Mouse (Mus musculus): ENCODE data around the gene Tmem95. TPM values are rescaled to one million over a fixed set of nuclear protein-coding genes. Genes with fewer than 3 reads are reported as not detected.
"Not testable (repeated sequence)": the region's sequence is repeated elsewhere in the genome, so short reads cannot be mapped to it uniquely, and the experiment has no call there.

Tmem95 gene
- polyA plus RNA-seq, 1 experiment = not detected

GRCm38 (mm10) chr11:69878399-69878798 lies 581 bp upstream of the Tmem95 start:
- Histone ChIP-seq H3K4me1 (ENCODE audit: control insufficient read depth, insufficient read depth, low read length) (peaks cover 22% of the 10 kb centered on the region), H3K27ac (ENCODE audit: insufficient read depth, low read depth, low read length) (no peak overlapping the region)
- TF ChIP-seq POLR2A (IDR thresholded peaks at IDR 0.05; ENCODE audit: insufficient read depth, low read depth, low read length) (no peak), CTCF (IDR thresholded peaks at IDR 0.05; ENCODE audit: insufficient read depth, low read depth, low read length) (no peak)

GRCm38 (mm10) chr11:69876867-69877266 lies 951 bp downstream of the Tmem95 start:
- WGBS = 1% methylated on average over 12 of the region's 12 CpGs
- no peak overlapping the region for H3K4me3 ChIP-seq (ENCODE audit: insufficient read depth, low read depth, low read length)
- H3K27ac ChIP-seq (ENCODE audit: insufficient read depth, low read depth, low read length) = no peak overlapping the region

More at GRCm38 (mm10) chr11:69878399-69878798, 581 bp upstream of the Tmem95 start:
- WGBS = 65% methylated on average over 3 of the region's 3 CpGs
- no peak overlapping the region for H3K4me3 ChIP-seq (ENCODE audit: insufficient read depth, low read depth, low read length)

GRCm38 (mm10) chr11:69876186-69876585 lies 1.6 kb downstream of the Tmem95 start:
- Histone ChIP-seq H3K27ac (ENCODE audit: insufficient read depth, low read depth, low read length) (no peak overlapping the region), H3K4me3 (ENCODE audit: insufficient read depth, low read depth, low read length) (no peak overlapping the region), H3K4me1 (ENCODE audit: control insufficient read depth, insufficient read depth, low read length) (peaks cover 18% of the 10 kb centered on the region)
- WGBS = 58% methylated on average over 7 of the region's 7 CpGs
- no peak for TF ChIP-seq POLR2A (IDR thresholded peaks at IDR 0.05; ENCODE audit: insufficient read depth, low read depth, low read length)
- TF ChIP-seq CTCF (IDR thresholded peaks at IDR 0.05; ENCODE audit: insufficient read depth, low read depth, low read length) = no peak

More at GRCm38 (mm10) chr11:69876867-69877266, 951 bp downstream of the Tmem95 start:
- peaks cover 22% of the 10 kb centered on the region for H3K4me1 ChIP-seq (ENCODE audit: control insufficient read depth, insufficient read depth, low read length)
- TF ChIP-seq CTCF (IDR thresholded peaks at IDR 0.05; ENCODE audit: insufficient read depth, low read depth, low read length) (peak; percentile 76), POLR2A (IDR thresholded peaks at IDR 0.05; ENCODE audit: insufficient read depth, low read depth, low read length) (no peak)

DNA sequence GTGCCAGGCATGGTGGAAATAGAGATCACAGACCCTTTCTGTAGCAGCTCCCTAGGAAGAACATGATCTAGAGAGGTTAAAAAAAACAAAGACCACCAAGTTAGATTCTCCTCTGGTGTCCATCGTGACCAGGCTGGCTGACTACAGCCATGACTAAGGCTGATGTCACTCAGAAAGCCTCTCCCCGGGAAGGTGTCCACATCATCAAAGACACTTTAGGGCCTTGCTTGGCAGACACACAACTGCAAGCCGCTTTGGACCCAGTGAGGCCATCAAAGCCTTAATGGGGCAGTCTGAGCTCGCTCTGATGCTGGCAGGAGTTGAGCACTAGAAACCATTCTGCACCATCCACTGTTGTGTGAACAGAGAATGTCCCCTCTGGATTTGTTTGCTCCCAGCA lies 5.4 kb downstream of the Tmem95 start:
- H3K27ac ChIP-seq (ENCODE audit: insufficient read depth, low read depth, low read length) = no peak overlapping the region
- H3K4me1 ChIP-seq (ENCODE audit: control insufficient read depth, insufficient read depth, low read length) = peaks cover 5% of the 10 kb centered on the region; the same call in 1 of the 2 replicates
- TF ChIP-seq CTCF (IDR thresholded peaks at IDR 0.05; ENCODE audit: insufficient read depth, low read depth, low read length) (no peak), POLR2A (IDR thresholded peaks at IDR 0.05; ENCODE audit: insufficient read depth, low read depth, low read length) (no peak)
- H3K4me3 ChIP-seq (ENCODE audit: insufficient read depth, low read depth, low read length) = no peak overlapping the region
- 66% methylated on average over 4 of the region's 4 CpGs for WGBS

DNA sequence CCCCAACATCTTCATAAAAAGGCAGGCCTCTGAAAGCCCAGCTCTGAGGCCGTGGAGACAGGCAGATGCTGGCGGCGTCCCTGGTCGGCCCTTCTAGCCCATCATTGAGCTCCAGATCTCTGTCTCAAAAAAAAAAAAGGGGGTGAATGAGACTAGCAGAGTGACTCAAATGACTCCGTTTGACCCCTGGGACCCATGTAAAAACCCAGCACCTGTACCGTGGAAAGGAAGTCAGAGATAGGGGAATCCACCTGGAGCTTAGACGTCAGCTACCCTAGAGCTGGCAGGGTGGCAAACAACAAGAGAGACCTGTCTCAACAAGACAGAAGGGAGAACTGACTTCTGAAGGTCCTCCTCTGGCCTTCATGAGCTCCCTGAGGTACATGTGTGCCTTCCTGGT lies 6.0 kb downstream of the Tmem95 start:
- Histone ChIP-seq H3K4me1 (ENCODE audit: control insufficient read depth, insufficient read depth, low read length) (peaks cover 2% of the 10 kb centered on the region; the same call in 1 of the 2 replicates), H3K4me3 (ENCODE audit: insufficient read depth, low read depth, low read length) (no peak overlapping the region), H3K27ac (ENCODE audit: insufficient read depth, low read depth, low read length) (no peak overlapping the region)
- 91% methylated on average over 7 of the region's 7 CpGs for WGBS
- TF ChIP-seq CTCF (IDR thresholded peaks at IDR 0.05; ENCODE audit: insufficient read depth, low read depth, low read length) = no peak
- no peak for TF ChIP-seq POLR2A (IDR thresholded peaks at IDR 0.05; ENCODE audit: insufficient read depth, low read depth, low read length)

GRCm38 (mm10) chr11:69870289-69871069 lies 7.3 kb downstream of the Tmem95 start:
- no peak for TF ChIP-seq POLR2A (IDR thresholded peaks at IDR 0.05; ENCODE audit: insufficient read depth, low read depth, low read length)
- no peak for TF ChIP-seq CTCF (IDR thresholded peaks at IDR 0.05; ENCODE audit: insufficient read depth, low read depth, low read length)
- Histone ChIP-seq H3K4me3 (ENCODE audit: insufficient read depth, low read depth, low read length) (no peak overlapping the region), H3K4me1 (ENCODE audit: control insufficient read depth, insufficient read depth, low read length) (no peaks in the 10 kb centered on the region), H3K27ac (ENCODE audit: insufficient read depth, low read depth, low read length) (no peak overlapping the region)
- 95% methylated on average over 2 of the region's 2 CpGs for WGBS

DNA sequence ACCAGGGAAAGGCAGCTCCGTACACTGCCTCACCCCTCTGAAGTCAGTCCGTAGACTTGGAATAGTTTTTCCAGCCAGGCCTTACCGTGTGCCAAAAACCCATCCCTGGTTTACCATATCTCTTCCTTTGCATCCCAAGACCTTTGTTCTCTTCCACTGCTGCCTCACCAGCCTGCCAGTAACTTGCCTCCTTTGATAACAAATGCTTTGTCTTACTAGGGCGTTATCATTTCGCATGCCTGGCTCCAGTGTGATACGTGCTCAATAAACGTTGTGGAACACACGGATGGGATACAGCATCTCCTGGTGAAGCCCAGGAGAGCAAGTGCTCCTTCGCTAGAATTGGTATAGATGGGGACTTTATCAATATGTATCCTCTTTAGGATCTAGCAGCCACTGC lies 10.5 kb downstream of the Tmem95 start:
- H3K4me1 ChIP-seq (ENCODE audit: control insufficient read depth, insufficient read depth, low read length) = no peaks in the 10 kb centered on the region
- no peak for TF ChIP-seq POLR2A (IDR thresholded peaks at IDR 0.05; ENCODE audit: insufficient read depth, low read depth, low read length)
- TF ChIP-seq CTCF (IDR thresholded peaks at IDR 0.05; ENCODE audit: insufficient read depth, low read depth, low read length) = no peak
- WGBS = 72% methylated on average over 9 of the region's 9 CpGs
- no peak overlapping the region for H3K4me3 ChIP-seq (ENCODE audit: insufficient read depth, low read depth, low read length)
- no peak overlapping the region for H3K27ac ChIP-seq (ENCODE audit: insufficient read depth, low read depth, low read length)

GRCm38 (mm10) chr11:69865561-69865960 lies 12.3 kb downstream of the Tmem95 start:
- H3K4me1 ChIP-seq (ENCODE audit: control insufficient read depth, insufficient read depth, low read length) = no peaks in the 10 kb centered on the region
- WGBS = 81% methylated on average over 9 of the region's 9 CpGs
- H3K4me3 ChIP-seq (ENCODE audit: insufficient read depth, low read depth, low read length) = no peak overlapping the region
- TF ChIP-seq CTCF (IDR thresholded peaks at IDR 0.05; ENCODE audit: insufficient read depth, low read depth, low read length) (no peak), POLR2A (IDR thresholded peaks at IDR 0.05; ENCODE audit: insufficient read depth, low read depth, low read length) (no peak)
- no peak overlapping the region for H3K27ac ChIP-seq (ENCODE audit: insufficient read depth, low read depth, low read length)

DNA sequence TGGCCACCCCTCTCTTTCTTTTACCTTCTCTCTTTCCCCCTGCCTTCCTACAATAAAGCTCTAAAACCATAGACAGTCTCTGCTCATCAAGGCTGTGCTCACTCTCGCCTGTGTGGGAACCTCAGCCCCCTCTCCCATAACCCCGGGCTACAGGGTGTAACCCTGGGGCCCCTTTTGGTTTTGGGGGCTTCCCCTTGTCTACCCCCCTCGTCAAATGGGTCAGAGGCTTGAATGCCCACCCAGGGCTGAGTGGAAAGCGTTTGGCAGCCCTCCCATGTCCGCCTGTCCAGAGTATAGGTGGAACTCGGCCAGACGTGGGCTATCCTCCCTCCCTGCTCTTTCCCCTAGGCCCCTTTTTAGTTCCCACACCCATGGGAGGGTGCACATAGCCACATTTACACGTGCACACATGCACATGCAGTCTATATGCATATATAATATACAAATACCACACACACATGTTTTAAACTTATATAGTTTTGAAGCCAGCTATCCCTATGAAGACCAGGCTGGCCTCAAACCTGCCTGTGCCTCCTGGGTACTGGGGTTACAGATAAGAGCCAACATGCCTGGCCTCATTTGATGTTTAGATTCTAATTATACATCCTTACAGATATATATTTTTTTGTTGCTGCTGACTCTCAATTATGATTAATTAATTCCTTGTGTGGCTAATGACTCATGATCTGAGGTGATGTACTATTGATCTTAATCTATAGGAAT lies 13.5 kb downstream of the Tmem95 start:
- Histone ChIP-seq H3K27ac (ENCODE audit: insufficient read depth, low read depth, low read length) (no peak overlapping the region), H3K4me1 (ENCODE audit: control insufficient read depth, insufficient read depth, low read length) (no peaks in the 10 kb centered on the region), H3K4me3 (ENCODE audit: insufficient read depth, low read depth, low read length) (no peak overlapping the region)
- no peak for TF ChIP-seq CTCF (IDR thresholded peaks at IDR 0.05; ENCODE audit: insufficient read depth, low read depth, low read length)
- no peak for TF ChIP-seq POLR2A (IDR thresholded peaks at IDR 0.05; ENCODE audit: insufficient read depth, low read depth, low read length)
- WGBS = 31% methylated on average over 8 of the region's 8 CpGs

DNA sequence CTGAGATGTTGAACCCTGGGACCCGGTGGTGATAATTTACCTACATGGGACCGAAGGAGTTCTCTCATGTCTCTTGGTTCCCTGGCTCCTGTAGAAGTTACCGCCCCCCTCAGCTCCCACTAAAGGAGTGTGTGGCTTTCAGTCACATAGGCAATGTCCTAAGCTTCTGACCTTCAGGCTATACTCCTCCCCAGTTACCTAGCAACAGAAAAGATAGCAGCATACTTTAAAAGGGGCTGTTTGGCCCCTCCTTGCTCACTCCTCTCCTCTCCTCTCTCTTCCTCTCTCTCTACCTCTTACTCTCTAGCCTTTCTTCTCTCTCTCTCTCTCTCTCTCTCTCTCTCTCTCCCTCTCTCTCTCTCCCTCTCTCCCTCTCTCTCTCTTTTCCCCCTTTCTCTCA lies 14.1 kb downstream of the Tmem95 start:
- H3K4me1 ChIP-seq (ENCODE audit: control insufficient read depth, insufficient read depth, low read length); H3K4me3 ChIP-seq (ENCODE audit: insufficient read depth, low read depth, low read length); H3K27ac ChIP-seq (ENCODE audit: insufficient read depth, low read depth, low read length): not testable (repeated sequence)
- WGBS = 84% methylated on average over 3 of the region's 3 CpGs

Data from olfactory bulb, adult 2 months (tissue).